Mouse (Mus musculus) bone marrow macrophage, adult 2 months (primary cell): ENCODE results near the gene 1700086D15Rik. TPM values are rescaled to one million over a fixed set of nuclear protein-coding genes. Genes with fewer than 3 reads are reported as not detected.

Source experiments
- H3K27ac ChIP-seq: 2 replicates; pipeline ENCODE4 v1.5.1; 2012; ENCODE audit warnings: low read depth, low read length; ENCODE audit not compliant: insufficient read depth
- H3K4me1 ChIP-seq: 2 replicates; pipeline ENCODE4 v1.6.1; 2012; ENCODE audit warnings: low read length; ENCODE audit not compliant: control insufficient read depth, insufficient read depth
- H3K4me3 ChIP-seq: 2 replicates; pipeline ENCODE4 v1.5.1; 2012; ENCODE audit warnings: mild to moderate bottlenecking, low read length, moderate library complexity; ENCODE audit not compliant: insufficient read depth
- CTCF ChIP-seq: IDR thresholded peaks from 2 replicates; pipeline ENCODE4 v1.5.1; 2012; ENCODE audit warnings: low read depth, mild to moderate bottlenecking, low read length, moderate library complexity
- POLR2A ChIP-seq: IDR thresholded peaks from 2 replicates; pipeline ENCODE4 v1.6.1; 2012; ENCODE audit warnings: mild to moderate bottlenecking, low read depth, low read length, borderline replicate concordance
- polyA plus RNA-seq: library from polyadenylated mRNA; stranded (reverse); fragments of >200 nt; gene quantifications from 2 replicates; pipeline ENCODE4 v1.2.4, GENCODE M21; 2012; ENCODE audit not compliant: missing spikeins, insufficient read depth, insufficient read length

The 1700086D15Rik gene
- polyA plus RNA-seq, 1 experiment, result not detected

DNA sequence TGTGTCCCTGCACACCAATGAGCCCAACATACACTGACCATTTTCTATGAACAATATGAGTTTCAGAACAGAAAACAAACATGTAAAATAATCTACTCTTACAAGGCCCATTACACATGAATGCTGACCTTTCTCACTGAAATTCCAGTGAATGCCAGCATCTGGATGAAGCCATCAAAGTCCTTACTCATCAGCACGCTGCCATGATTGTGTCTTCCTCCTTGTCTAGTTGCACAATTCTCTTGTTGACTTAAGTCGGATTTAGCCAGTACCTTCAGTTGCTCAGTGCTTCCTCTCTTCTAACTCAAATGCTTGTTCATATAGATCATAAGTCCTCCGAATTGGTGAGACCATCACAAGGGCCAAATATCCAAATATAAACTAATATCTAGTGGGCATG is 20.7 kb downstream of the 1700086D15Rik start:
- Histone ChIP-seq H3K4me1 (no peaks in the 10 kb centered on the region), H3K4me3 (no peak overlapping the region)
- no peak for TF ChIP-seq POLR2A
- TF ChIP-seq CTCF, result no peak

DNA sequence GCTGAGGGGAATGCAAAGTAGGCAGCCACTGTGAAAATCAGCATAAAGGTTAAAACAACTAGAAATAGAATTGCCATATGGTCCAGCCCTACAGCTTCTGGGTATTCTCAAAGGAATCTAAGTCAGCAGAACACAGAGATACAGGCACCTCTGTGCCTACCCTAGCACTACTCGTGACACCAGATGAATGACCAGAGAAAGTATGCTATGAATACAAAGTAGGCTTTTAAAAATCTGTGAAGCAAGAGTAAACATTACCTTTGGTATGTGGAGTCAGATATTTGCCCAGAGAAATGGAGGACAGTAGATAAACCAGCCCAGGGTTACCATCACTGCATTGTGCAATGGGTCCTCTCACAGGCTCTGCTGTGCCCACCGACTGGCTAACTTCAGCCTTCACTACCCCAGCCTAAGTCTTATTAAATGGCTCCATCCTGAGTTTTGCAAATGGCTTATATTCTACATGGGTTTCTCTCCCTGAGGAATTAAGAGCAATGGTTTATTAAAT is 22.5 kb downstream of the 1700086D15Rik start:
- Histone ChIP-seq H3K4me1 (no peaks in the 10 kb centered on the region), H3K4me3 (no peak overlapping the region), H3K27ac (no peak overlapping the region)
- TF ChIP-seq POLR2A (no peak), CTCF (no peak)

More for the DNA sequence above, 20.7 kb downstream of the 1700086D15Rik start:
- no peak overlapping the region; the same call in 1 of the 2 replicates for H3K27ac ChIP-seq

DNA sequence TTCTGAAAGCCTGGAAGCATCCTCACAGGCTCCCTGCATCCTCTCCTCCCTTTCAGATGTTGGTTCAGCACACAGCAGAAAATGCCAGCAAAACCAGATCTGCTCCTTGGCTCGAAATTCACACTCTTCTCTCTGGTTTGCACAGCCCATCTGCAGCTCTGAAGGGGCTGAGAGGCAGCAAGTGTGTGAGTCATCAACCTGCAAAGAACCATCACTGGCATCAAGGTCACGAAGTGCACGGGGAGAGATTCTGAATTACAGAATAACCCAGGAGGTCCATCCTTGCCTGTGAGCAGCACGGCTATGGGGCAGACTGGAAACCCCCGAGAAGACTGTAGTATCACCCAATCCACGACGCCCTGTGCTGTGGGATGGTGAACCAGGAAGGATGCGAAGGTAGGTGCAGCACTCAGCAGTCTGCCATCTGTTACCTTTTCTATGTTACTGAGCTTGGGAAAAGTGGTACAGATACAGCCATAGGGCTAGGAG is 24.4 kb downstream of the 1700086D15Rik start:
- Histone ChIP-seq H3K27ac (no peak overlapping the region), H3K4me1 (no peaks in the 10 kb centered on the region), H3K4me3 (no peak overlapping the region)
- TF ChIP-seq CTCF, result no peak

DNA sequence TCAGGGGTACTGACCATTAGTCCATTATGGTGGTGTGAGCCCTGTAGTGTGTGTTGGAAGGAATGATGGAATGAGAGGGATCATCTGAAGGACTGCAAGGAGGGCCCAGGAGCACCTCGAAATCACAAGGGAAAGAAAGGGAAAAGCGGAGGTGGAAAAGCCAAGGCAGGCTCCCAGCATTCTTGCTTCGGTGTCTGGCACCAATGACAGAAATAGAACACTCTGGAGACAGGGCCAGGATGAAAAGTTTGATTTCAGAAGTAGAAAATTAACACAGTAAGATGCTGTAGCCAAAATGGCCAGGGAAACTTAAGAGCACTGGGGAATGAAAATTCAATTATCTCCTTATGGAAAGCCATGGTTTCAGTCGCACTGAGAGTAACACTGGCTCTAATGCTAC is 26.0 kb downstream of the 1700086D15Rik start:
- no peak overlapping the region for H3K27ac ChIP-seq
- no peak overlapping the region for H3K4me3 ChIP-seq
- TF ChIP-seq POLR2A, result no peak
- TF ChIP-seq CTCF, result no peak
- no peaks in the 10 kb centered on the region for H3K4me1 ChIP-seq

DNA sequence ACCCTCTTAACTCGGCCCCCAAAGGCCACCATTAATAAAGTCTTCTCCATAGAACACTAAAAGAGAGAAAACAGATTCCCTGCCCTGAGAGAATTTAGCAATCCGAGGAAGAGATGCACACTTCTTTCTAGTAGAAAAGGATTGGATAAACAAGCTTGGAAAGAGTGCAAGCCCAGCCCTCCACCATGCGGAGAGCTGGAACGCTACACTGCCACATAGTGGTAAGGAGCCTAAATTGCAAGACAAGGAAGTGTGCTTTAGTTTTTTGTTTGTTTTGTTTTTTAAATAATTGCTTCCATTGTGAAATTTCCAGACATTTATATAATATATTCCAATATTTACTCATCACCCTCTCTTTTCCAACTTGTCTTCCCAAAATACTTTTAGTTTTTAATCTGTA is 30.6 kb downstream of the 1700086D15Rik start:
- Histone ChIP-seq H3K4me1 (no peaks in the 10 kb centered on the region), H3K4me3 (no peak overlapping the region), H3K27ac (no peak overlapping the region)
- TF ChIP-seq POLR2A, result no peak
- TF ChIP-seq CTCF, result no peak

DNA sequence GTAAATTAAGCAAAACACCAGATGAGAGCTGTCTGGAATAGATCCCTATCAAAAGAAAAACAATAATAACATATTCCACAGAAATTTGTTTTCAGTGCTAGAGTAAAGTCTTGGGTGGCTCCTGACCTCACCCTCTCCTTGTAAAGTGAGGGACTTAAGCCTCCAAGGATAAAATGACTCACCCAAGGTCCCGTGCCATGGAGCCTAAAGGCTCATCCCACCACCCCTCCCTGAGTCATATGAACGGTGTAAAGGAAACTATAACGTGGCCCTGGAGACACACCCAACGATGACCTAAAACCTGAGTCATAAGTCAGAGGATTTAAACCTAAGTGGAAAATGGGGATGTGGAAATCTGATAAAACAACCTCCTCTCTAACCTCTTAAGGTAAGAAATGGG is 31.0 kb downstream of the 1700086D15Rik start:
- Histone ChIP-seq H3K4me1 (no peaks in the 10 kb centered on the region), H3K27ac (no peak overlapping the region), H3K4me3 (no peak overlapping the region)
- no peak for TF ChIP-seq CTCF
- no peak for TF ChIP-seq POLR2A

DNA sequence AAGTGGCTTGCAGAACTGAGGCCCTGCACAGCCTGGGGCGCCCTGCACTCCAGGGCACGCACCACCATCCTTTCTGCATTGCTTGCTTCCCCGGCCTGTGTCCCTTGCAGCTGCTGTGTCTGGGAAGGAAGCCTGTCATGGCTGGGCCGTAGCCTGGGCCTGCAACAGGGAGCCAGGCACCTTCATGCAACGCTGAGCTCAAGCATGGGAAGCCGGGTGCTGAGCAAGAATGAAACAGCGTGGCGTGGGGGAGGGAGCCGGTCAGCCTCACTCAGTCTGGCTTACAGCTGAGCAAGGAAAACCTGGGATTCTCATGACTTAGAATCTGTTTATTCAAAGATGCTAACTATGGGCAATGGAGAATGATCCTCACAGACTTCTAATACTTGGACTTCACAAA is 33.1 kb downstream of the 1700086D15Rik start:
- Histone ChIP-seq H3K4me3 (no peak overlapping the region), H3K4me1 (no peaks in the 10 kb centered on the region), H3K27ac (no peak overlapping the region)
- TF ChIP-seq CTCF, result no peak
- TF ChIP-seq POLR2A, result no peak

DNA sequence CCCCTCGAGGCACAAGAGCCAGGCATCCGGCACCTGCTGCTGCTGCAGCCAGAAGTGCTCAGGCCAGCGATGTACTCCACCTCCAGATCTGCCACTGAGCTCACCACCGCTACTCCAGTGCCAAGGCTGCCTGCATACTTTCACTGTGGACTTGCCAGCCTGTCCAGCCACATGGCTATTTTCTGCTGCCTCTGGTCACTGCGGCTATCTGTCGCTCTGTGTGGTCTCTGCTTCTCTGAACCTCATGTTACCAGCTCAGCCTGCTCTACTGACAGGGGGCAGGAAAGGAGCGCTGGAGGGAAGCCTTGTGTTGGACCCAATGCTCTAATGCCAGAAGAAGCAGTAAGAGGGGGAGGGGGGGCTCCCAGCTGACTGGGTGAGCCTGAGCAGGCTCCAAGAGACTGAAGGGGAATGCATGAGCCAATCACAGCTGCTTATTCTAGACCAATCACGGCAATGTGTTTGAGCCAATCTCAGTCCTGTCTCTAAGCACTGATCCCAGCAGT is 34.7 kb downstream of the 1700086D15Rik start:
- TF ChIP-seq CTCF, result no peak
- TF ChIP-seq POLR2A, result no peak
- Histone ChIP-seq H3K4me3 (no peak overlapping the region), H3K4me1 (no peaks in the 10 kb centered on the region), H3K27ac (no peak overlapping the region)

DNA sequence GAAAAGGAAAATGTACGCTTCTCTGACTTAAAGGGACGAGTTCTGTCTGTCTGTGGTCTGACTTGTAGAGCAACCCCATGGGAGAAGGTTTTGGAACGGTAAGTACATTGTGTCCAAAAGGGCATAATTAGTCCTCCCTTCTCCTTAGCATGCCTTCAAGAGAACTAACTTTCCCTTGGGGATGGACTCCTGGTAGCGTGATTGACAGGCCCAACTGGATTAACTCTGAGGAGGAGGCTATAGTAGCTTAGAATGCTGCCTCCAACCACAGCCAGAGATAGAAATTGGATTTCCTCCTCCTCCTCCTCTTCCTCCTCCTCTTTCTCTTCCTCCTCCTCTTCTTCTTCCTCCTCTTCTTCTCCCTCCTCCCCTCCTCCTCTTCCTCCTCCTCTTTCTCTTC is 39.4 kb downstream of the 1700086D15Rik start:
- no peaks in the 10 kb centered on the region for H3K4me1 ChIP-seq
- no peak overlapping the region for H3K27ac ChIP-seq
- H3K4me3 ChIP-seq, result no peak overlapping the region
- TF ChIP-seq POLR2A (no peak), CTCF (no peak)

DNA sequence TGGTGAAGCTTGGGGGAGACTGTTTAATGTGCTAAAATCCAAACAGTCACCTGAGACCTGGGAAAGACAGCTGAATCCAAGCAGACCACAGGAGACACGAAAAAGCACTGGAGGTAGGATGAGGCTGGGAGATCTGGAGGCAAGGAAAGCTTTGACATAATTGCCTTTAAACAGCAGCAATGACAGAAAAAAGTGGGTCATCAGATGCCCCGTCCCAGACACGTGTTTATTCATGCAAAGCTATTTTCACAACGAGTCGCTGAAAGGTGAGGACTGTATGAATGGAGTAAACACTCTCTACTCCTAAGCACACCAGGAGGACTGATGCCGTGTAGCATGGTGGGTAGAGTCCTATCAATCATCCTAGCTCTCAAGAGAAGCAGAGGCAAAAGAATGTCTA is 43.9 kb downstream of the 1700086D15Rik start:
- TF ChIP-seq POLR2A, result no peak
- no peak for TF ChIP-seq CTCF

More for the DNA sequence above, 43.9 kb downstream of the 1700086D15Rik start:
- no peak overlapping the region for H3K27ac ChIP-seq
- no peaks in the 10 kb centered on the region for H3K4me1 ChIP-seq
- H3K4me3 ChIP-seq, result no peak overlapping the region
